Mouse (Mus musculus): ENCODE measurements at regions not wholly inside any gene's neighbourhood (a gene's known extent, or its start where the extent isn't known, plus 50 kb on each side); places are given as distances from the start of the nearest gene placed in this dataset.

GRCm38 (mm10) chr1:194334752-194335719, 283.0 kb upstream of the Plxna2 start:
- no peak for DNase-seq

- no peak for DNase-seq
These were observed 285.4 kb upstream of the Plxna2 start for GRCm38 (mm10) chr1:194332639-194333038.

- DNase-seq: no peak
These were observed 287.5 kb upstream of the Plxna2 start for GRCm38 (mm10) chr1:194330471-194330870.

GRCm38 (mm10) chr1:194320320-194321036, 297.5 kb upstream of the Plxna2 start:
- no peak for DNase-seq

- DNase-seq: no peak
These were observed 299.7 kb upstream of the Plxna2 start for GRCm38 (mm10) chr1:194318351-194318750.

- no peak for DNase-seq
These were observed 302.4 kb upstream of the Plxna2 start for GRCm38 (mm10) chr1:194315593-194315992.

- no peak for DNase-seq
These were observed 307.6 kb upstream of the Plxna2 start for GRCm38 (mm10) chr1:194310373-194310772.

GRCm38 (mm10) chr1:194308648-194309047, 309.4 kb upstream of the Plxna2 start:
- DNase-seq: no peak

- DNase-seq: no peak
These were observed 314.1 kb upstream of the Plxna2 start for GRCm38 (mm10) chr1:194303951-194304350.

- DNase-seq: no peak
These were observed 315.2 kb upstream of the Plxna2 start for GRCm38 (mm10) chr1:194302775-194303174.

- DNase-seq: peak; percentile 3
These were observed 336.1 kb upstream of the Plxna2 start for GRCm38 (mm10) chr1:194281941-194282340.

- DNase-seq: no peak
These were observed 350.0 kb upstream of the Plxna2 start for GRCm38 (mm10) chr1:194268028-194268427.

- DNase-seq: no peak
These were observed 355.6 kb upstream of the Plxna2 start for GRCm38 (mm10) chr1:194262374-194262773.

- no peak for DNase-seq
These were observed 358.1 kb upstream of the Plxna2 start for GRCm38 (mm10) chr1:194259957-194260356.

- DNase-seq: no peak
These were observed 373.1 kb upstream of the Plxna2 start for GRCm38 (mm10) chr1:194244776-194245366.

- DNase-seq: no peak
These were observed 376.9 kb upstream of the Plxna2 start for GRCm38 (mm10) chr1:194241111-194241510.

GRCm38 (mm10) chr1:194231206-194231605, 386.8 kb upstream of the Plxna2 start:
- DNase-seq: no peak

- no peak for DNase-seq
These were observed 391.4 kb upstream of the Plxna2 start for GRCm38 (mm10) chr1:194226550-194227160.

- no peak for DNase-seq
These were observed 392.2 kb upstream of the Plxna2 start for GRCm38 (mm10) chr1:194225786-194226185.

- no peak for DNase-seq
These were observed 394.0 kb upstream of the Plxna2 start for GRCm38 (mm10) chr1:194224046-194224445.

- no peak for DNase-seq
These were observed 394.4 kb upstream of the Plxna2 start for GRCm38 (mm10) chr1:194223610-194224009.

- DNase-seq: peak; percentile 73
These were observed 395.0 kb upstream of the Plxna2 start for GRCm38 (mm10) chr1:194223015-194223414.

All from adrenal gland, postnatal 25 days (tissue).